Mouse (Mus musculus) megakaryocyte, embryonic 14.5 days (primary cell): ENCODE results near the gene Hist2h4.

ENCODE experiments used
- FLI1 ChIP-seq: IDR thresholded peaks from 2 replicates; pipeline ENCODE4 v1.6.1; 2012; ENCODE audit warnings: low read length, inconsistent platforms, mixed read lengths
- GATA1 ChIP-seq: IDR thresholded peaks from 3 replicates; pipeline ENCODE4 v1.6.1; 2012; ENCODE audit warnings: mixed read lengths, low read length, inconsistent platforms, borderline replicate concordance

DNA sequence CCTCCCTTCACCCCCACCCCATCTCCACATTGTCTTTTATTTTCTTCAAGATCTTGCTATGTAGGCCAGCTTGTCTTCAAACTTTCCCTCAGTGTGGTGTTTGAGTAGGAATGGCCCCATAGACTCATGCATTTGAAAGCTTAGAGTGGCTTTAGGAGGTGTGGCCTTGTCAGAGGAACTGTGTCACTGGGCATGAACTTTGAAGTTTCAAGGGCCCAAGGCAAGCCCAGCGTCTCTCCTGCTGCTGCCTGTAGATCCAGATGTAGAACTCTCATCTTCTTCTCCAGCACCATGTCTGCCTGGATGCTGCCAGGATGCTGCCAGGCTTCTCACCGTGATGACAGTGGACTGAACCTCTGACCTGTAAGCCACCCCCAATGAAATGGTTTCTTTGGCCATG, 34.3 kb downstream of the Hist2h4 start:
- no peak for TF ChIP-seq FLI1
- TF ChIP-seq GATA1: no peak
